Mouse (Mus musculus): ENCODE results near the gene Eid2.

DNA sequence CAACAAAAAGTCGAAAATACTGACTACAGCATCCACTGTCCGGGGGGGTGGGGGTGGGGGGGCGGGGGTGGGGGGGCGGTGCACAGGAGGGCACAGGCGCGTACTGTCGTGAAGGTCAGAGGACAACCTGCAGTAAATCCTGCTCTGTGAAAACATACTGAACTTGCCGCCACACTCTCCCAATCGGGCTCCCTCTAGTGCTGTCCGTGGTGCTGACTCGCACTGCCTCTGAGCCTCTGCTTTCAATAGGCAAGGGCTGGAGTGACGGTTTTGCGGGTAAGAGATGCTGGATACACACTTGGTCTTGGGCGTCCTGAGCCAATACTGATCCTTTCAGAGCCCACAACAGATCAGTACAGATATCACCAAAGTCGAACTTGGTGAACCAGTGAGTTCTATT, 3.9 kb upstream of the Eid2 start:
- TF ChIP-seq ZKSCAN1 (IDR thresholded peaks at IDR 0.05; ENCODE audit: low read depth, low read length), result no peak
- peak; percentile 53; the same call in 1 of the 2 replicates for TF ChIP-seq HCFC1 (IDR thresholded peaks at IDR 0.05; ENCODE audit: low read depth, low read length)
- no peak for TF ChIP-seq CHD1 (IDR thresholded peaks at IDR 0.05; ENCODE audit: low read depth, low read length)
- TF ChIP-seq KAT2A (conservative IDR thresholded peaks at IDR 0.05; ENCODE audit: low read depth, low read length), result no peak
- no peak for TF ChIP-seq ZC3H11A (IDR thresholded peaks at IDR 0.05; ENCODE audit: low read depth, low read length)
- TF ChIP-seq CTCF (IDR thresholded peaks at IDR 0.05 in 2 of 3, conservative IDR thresholded peaks at IDR 0.05 in 1 of 3; ENCODE audit: control insufficient read depth in 1 of 3, insufficient read depth in 1 of 3, low read depth in 2 of 3, low read length in 3 of 3, poor library complexity in 1 of 3, severe bottlenecking in 1 of 3), result 0 out of 6 replicates have a peak, but pooled peaks of 1 of the 3 experiments have one; percentile 3
- no peak for TF ChIP-seq EP300 (IDR thresholded peaks at IDR 0.05; ENCODE audit: low read depth in 1 of 2, low read length in 2 of 2)
- no peak for TF ChIP-seq ZNF384 (IDR thresholded peaks at IDR 0.05; ENCODE audit: low read depth, low read length)
- TF ChIP-seq SMC3 (IDR thresholded peaks at IDR 0.05; ENCODE audit: low read depth, low read length), result no peak
- no peak for TF ChIP-seq USF1 (IDR thresholded peaks at IDR 0.05; ENCODE audit: low read depth, low read length)
- TF ChIP-seq NRF1 (IDR thresholded peaks at IDR 0.05; ENCODE audit: insufficient read depth, low read depth, low read length, poor library complexity, severe bottlenecking), result no peak
